Mouse (Mus musculus): ENCODE results near the gene Lyz2.
"Not testable (repeated sequence)": the region's sequence is repeated elsewhere in the genome, so short reads cannot be mapped to it uniquely, and the experiment has no call there.

Lyz2 gene

GRCm38 (mm10) chr10:117284578-117285520, 2.7 kb upstream of the Lyz2 start:
- no peak for DNase-seq (ENCODE audit: low read depth, low spot score)

GRCm38 (mm10) chr10:117283871-117284577, 1.9 kb upstream of the Lyz2 start:
- DNase-seq (ENCODE audit: low read depth, low spot score) = no peak

GRCm38 (mm10) chr10:117283196-117283595, 1.1 kb upstream of the Lyz2 start:
- DNase-seq (ENCODE audit: low read depth, low spot score) = not testable (repeated sequence)

GRCm38 (mm10) chr10:117282551-117282950, 430 bp upstream of the Lyz2 start:
- DNase-seq (ENCODE audit: low read depth, low spot score) = no peak

- DNase-seq (ENCODE audit: low read depth, low spot score) = no peak
Observed at GRCm38 (mm10) chr10:117281381-117281920, 670 bp downstream of the Lyz2 start.

GRCm38 (mm10) chr10:117280000-117280399, 2.1 kb downstream of the Lyz2 start:
- no peak for DNase-seq (ENCODE audit: low read depth, low spot score)

GRCm38 (mm10) chr10:117278510-117278909, 3.6 kb downstream of the Lyz2 start:
- not testable (repeated sequence) for DNase-seq (ENCODE audit: low read depth, low spot score)

GRCm38 (mm10) chr10:117277779-117278178, 4.3 kb downstream of the Lyz2 start:
- not testable (repeated sequence) for DNase-seq (ENCODE audit: low read depth, low spot score)

- no peak for DNase-seq (ENCODE audit: low read depth, low spot score)
Observed at GRCm38 (mm10) chr10:117275681-117276369, 6.3 kb downstream of the Lyz2 start.

- not testable (repeated sequence) for DNase-seq (ENCODE audit: low read depth, low spot score)
Observed at GRCm38 (mm10) chr10:117274645-117275044, 7.5 kb downstream of the Lyz2 start.

- DNase-seq (ENCODE audit: low read depth, low spot score) = no peak
Observed at GRCm38 (mm10) chr10:117272023-117272422, 10.1 kb downstream of the Lyz2 start.

GRCm38 (mm10) chr10:117259870-117260269, 22.3 kb downstream of the Lyz2 start:
- DNase-seq (ENCODE audit: low read depth, low spot score) = no peak

GRCm38 (mm10) chr10:117238603-117239002, 43.5 kb downstream of the Lyz2 start, which contains the start of gene 9530003J23Rik:
9530003J23Rik (minus strand) TSS chr10:117238703.
- no peak for DNase-seq (ENCODE audit: low read depth, low spot score)

GRCm38 (mm10) chr10:117235866-117236265, 46.3 kb downstream of the Lyz2 start:
- no peak for DNase-seq (ENCODE audit: low read depth, low spot score)

GRCm38 (mm10) chr10:117234825-117235224, 47.3 kb downstream of the Lyz2 start:
- DNase-seq (ENCODE audit: low read depth, low spot score) = no peak

GRCm38 (mm10) chr10:117229826-117230225, 52.3 kb downstream of the Lyz2 start:
- no peak for DNase-seq (ENCODE audit: low read depth, low spot score)

Measured in c-Kit-negative CD71-positive TER-119-positive erythroid progenitor cells, embryonic 14.5 days (primary cell).